Comparison of ENCODE assay signal across 16 mouse cellular contexts in the genomic region with DNA sequence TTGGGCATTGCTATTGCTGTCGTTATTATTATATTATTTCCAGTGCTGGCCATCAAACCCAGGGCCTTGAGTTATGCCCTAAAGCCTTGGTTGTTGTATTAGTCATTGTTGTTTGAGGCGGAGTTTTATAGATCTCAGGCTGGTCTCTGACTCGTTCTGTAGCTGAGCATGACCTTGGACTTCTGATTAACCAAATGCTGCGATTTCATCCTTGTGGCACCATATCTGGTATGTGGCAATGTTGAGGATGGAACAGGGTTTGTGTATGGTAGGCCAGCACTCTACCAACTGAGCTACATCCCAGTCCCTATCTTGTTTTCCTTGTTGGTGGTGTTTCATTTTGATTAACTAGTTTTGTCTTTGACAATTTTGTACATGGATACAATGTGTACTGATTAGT.
DNase-seq lines count a peak whose midpoint lies in the region.
"Had no signal": no experiment of that assay in that cellular context is flagged by ENCODE, and none has a peak within 500 bp of the region (broad histone marks: within the 10 kb centered on the region; RNA-seq: fewer than 3 reads in every experiment).

No protein-coding gene starts in this region.

- peak; percentile 63 for DNase-seq in adrenal gland, adult 2 months
- no peak for DNase-seq in adrenal gland, postnatal 25 days
- DNase-seq in 3T3-L1 (ENCODE audit: low read depth, low spot score) (peak; percentile 50), NIH3T3 (ENCODE audit: low read depth) (peak; percentile 13)
- DNase-seq in adrenal gland, postnatal 14 days = peak; percentile 17
- DNase-seq in thymus, adult 18-20 months = no peak
- DNase-seq in layer of hippocampus, adult 9-10 months (ENCODE audit: low spot score) = no peak
- DNase-seq: cerebellum, adult 11-12 months; cerebellum, adult 8-10 months; cerebellum, postnatal 10 days; cerebellum, postnatal 36 days; embryo, embryonic 11 days; gastrocnemius, postnatal 25 days; heart, adult 2 months; heart, postnatal 14 days; heart, postnatal 4 days had no signal

Comparison
In these comparisons a context has a peak if more than half of its experiments do, and no peak if none do; other contexts are left out.
1. DNase-seq: peak in adrenal gland, adult 2 months (single experiment), 3T3-L1 (single experiment), NIH3T3 (single experiment) and adrenal gland, postnatal 14 days (single experiment); none in adrenal gland, postnatal 25 days (single experiment), thymus, adult 18-20 months (0 of 2) and layer of hippocampus, adult 9-10 months (single experiment).